ENCODE assay signal across 20 mouse cellular contexts in genomic region chr6:34187273-34187863, GRCm38 (mm10). TPM values are rescaled to one million over a fixed set of nuclear protein-coding genes. Genes with fewer than 3 reads are reported as not detected.
DNase-seq lines count a peak whose midpoint lies in the region; ATAC-seq and TF ChIP-seq lines count a peak whose summit lies in the region.
"Had no signal": no experiment of that assay in that cellular context is flagged by ENCODE, and none has a peak within 500 bp of the region (broad histone marks: within the 10 kb centered on the region; RNA-seq: fewer than 3 reads in every experiment).

No protein-coding gene starts in this region.

- TF ChIP-seq EP300 in ES-Bruce4 (IDR thresholded peaks at IDR 0.05; ENCODE audit: insufficient read depth, low read depth, low read length): peak; percentile 47; the same call in 1 of the 2 replicates

- H3K9me3 ChIP-seq in hindbrain, embryonic 10.5 days: no peaks in the 10 kb centered on the region
- H3K9me3 ChIP-seq in hindbrain, embryonic 16.5 days (ENCODE audit: control insufficient read depth, low read length): no peaks in the 10 kb centered on the region
- peaks cover 27% of the 10 kb centered on the region for H3K9me3 ChIP-seq in ES-Bruce4 (replicated peaks; ENCODE audit: control insufficient read depth, insufficient read depth, low read length, poor library complexity, severe bottlenecking)
- no peaks in the 10 kb centered on the region for H3K9me3 ChIP-seq in hindbrain, postnatal 0 days (ENCODE audit: low read length)
- H3K9me3 ChIP-seq: forebrain, embryonic 13.5 days; heart, embryonic 10.5 days; limb, embryonic 12.5 days; stomach, embryonic 15.5 days had no signal

- H3K27me3 ChIP-seq in hindbrain, embryonic 10.5 days (ENCODE audit: insufficient read depth, poor library complexity, severe bottlenecking): no peaks in the 10 kb centered on the region
- H3K27me3 ChIP-seq in hindbrain, embryonic 16.5 days (replicated peaks; ENCODE audit: control insufficient read depth, insufficient read depth, low read length): no peaks in the 10 kb centered on the region
- H3K27me3 ChIP-seq in ES-Bruce4 (ENCODE audit: control insufficient read depth, insufficient read depth, low read length, poor library complexity, severe bottlenecking): no peaks in the 10 kb centered on the region; the same call in 1 of the 2 replicates
- no peaks in the 10 kb centered on the region for H3K27me3 ChIP-seq in hindbrain, postnatal 0 days (ENCODE audit: insufficient read depth, low read length)
- H3K27me3 ChIP-seq: forebrain, embryonic 13.5 days; limb, embryonic 12.5 days; stomach, embryonic 15.5 days had no signal

- WGBS in hindbrain, embryonic 10.5 days: 27% methylated on average over 2 of the region's 2 CpGs
- 13% methylated on average over 2 of the region's 2 CpGs for WGBS in hindbrain, embryonic 16.5 days
- 29% methylated on average over 2 of the region's 2 CpGs for WGBS in hindbrain, postnatal 0 days

- peaks cover 5% of the 10 kb centered on the region; the same call in 1 of the 2 replicates for H3K4me1 ChIP-seq in hindbrain, embryonic 10.5 days (replicated peaks)
- no peaks in the 10 kb centered on the region for H3K4me1 ChIP-seq in hindbrain, embryonic 16.5 days (ENCODE audit: control insufficient read depth, insufficient read depth, low read depth, low read length)
- H3K4me1 ChIP-seq in ES-Bruce4 (ENCODE audit: control insufficient read depth, insufficient read depth, low read length): peaks cover 3% of the 10 kb centered on the region
- no peaks in the 10 kb centered on the region for H3K4me1 ChIP-seq in hindbrain, postnatal 0 days (ENCODE audit: insufficient read depth, low read length)
- H3K4me1 ChIP-seq: limb, embryonic 12.5 days; stomach, embryonic 15.5 days had no signal

- DNase-seq in hindbrain, embryonic 10.5 days (ENCODE audit: low spot score): peak; percentile 8
- DNase-seq in R1 (ENCODE audit: low read depth, low spot score): peak; percentile 100
- no peak for DNase-seq in hindbrain, postnatal 0 days (ENCODE audit: low spot score)
- no peak for DNase-seq in spleen, postnatal 4 days (ENCODE audit: low spot score in 2 of 2)
- no peak for DNase-seq in thymus, adult 18-20 months
- no peak for DNase-seq in kidney, postnatal 25 days
- DNase-seq: cerebellum, adult 9-10 months; heart, postnatal 4 days; liver, postnatal 0 days; retina, postnatal 1 day; right cerebral cortex, postnatal 4 days; thymus, postnatal 36 days had no signal

- H3K4me2 ChIP-seq in hindbrain, embryonic 16.5 days (ENCODE audit: low read length): no peak overlapping the region
- H3K4me2 ChIP-seq in hindbrain, postnatal 0 days (ENCODE audit: low read depth, low read length): no peak overlapping the region
- H3K4me2 ChIP-seq: forebrain, embryonic 13.5 days; limb, embryonic 12.5 days; liver, embryonic 11.5 days; stomach, embryonic 15.5 days had no signal

- H3K27ac ChIP-seq in hindbrain, embryonic 10.5 days: no peak overlapping the region
- no peak overlapping the region for H3K27ac ChIP-seq in hindbrain, embryonic 16.5 days (ENCODE audit: low read depth, low read length)
- peak overlapping the region; percentile 81 for H3K27ac ChIP-seq in ES-Bruce4 (ENCODE audit: insufficient read depth, low read length)
- no peak overlapping the region for H3K27ac ChIP-seq in hindbrain, postnatal 0 days
- H3K27ac ChIP-seq: forebrain, embryonic 13.5 days; heart, embryonic 10.5 days; kidney, postnatal 0 days; stomach, embryonic 15.5 days had no signal

- no peak overlapping the region for H3K9ac ChIP-seq in hindbrain, embryonic 16.5 days (ENCODE audit: low read depth, low read length)
- H3K9ac ChIP-seq in ES-Bruce4 (ENCODE audit: low read depth, poor library complexity, severe bottlenecking): no peak overlapping the region
- H3K9ac ChIP-seq in hindbrain, postnatal 0 days (replicated peaks; ENCODE audit: low read length): no peak overlapping the region
- H3K9ac ChIP-seq: forebrain, embryonic 13.5 days; limb, embryonic 12.5 days; liver, postnatal 0 days; stomach, embryonic 15.5 days had no signal

- no peak for ATAC-seq in hindbrain, embryonic 16.5 days
- ATAC-seq in hindbrain, postnatal 0 days: 0 out of 2 replicates have a peak, but pooled peaks have one; percentile 27
- ATAC-seq: forebrain, embryonic 13.5 days had no signal

- no peaks in the 10 kb centered on the region for H3K36me3 ChIP-seq in hindbrain, embryonic 10.5 days
- no peaks in the 10 kb centered on the region for H3K36me3 ChIP-seq in hindbrain, embryonic 16.5 days (ENCODE audit: control insufficient read depth, insufficient read depth, low read length)
- no peaks in the 10 kb centered on the region for H3K36me3 ChIP-seq in ES-Bruce4 (ENCODE audit: control insufficient read depth, insufficient read depth, low read length, poor library complexity, severe bottlenecking)
- H3K36me3 ChIP-seq in hindbrain, postnatal 0 days (ENCODE audit: insufficient read depth, low read length): no peaks in the 10 kb centered on the region
- H3K36me3 ChIP-seq: heart, embryonic 10.5 days; limb, embryonic 12.5 days; stomach, embryonic 15.5 days had no signal

- TF ChIP-seq POLR2A in ES-Bruce4 (IDR thresholded peaks at IDR 0.05; ENCODE audit: insufficient read depth, low read length): no peak

- no peak for TF ChIP-seq CTCF in ES-Bruce4 (IDR thresholded peaks at IDR 0.05; ENCODE audit: low read depth, low read length)
- no peak for TF ChIP-seq CTCF in hindbrain, postnatal 0 days (IDR thresholded peaks at IDR 0.05; ENCODE audit: low read depth)

- no peak overlapping the region for H3K4me3 ChIP-seq in hindbrain, embryonic 10.5 days
- H3K4me3 ChIP-seq in hindbrain, embryonic 16.5 days (ENCODE audit: low read length): no peak overlapping the region
- no peak overlapping the region for H3K4me3 ChIP-seq in ES-Bruce4 (ENCODE audit: low read depth, low read length)
- H3K4me3 ChIP-seq in hindbrain, postnatal 0 days (ENCODE audit: low read length): no peak overlapping the region
- H3K4me3 ChIP-seq: forebrain, embryonic 13.5 days; heart, embryonic 10.5 days; limb, embryonic 12.5 days; stomach, embryonic 15.5 days had no signal

RNA-seq across cellular contexts. Expression of gene Slc35b4, which starts 10.5 kb away (rescaled TPM):
- 41.3 and 43.2 TPM in 2 replicates for polyA plus RNA-seq in hindbrain, embryonic 10.5 days (2016; fragmentation: Nextera tagmentation; extraction: Ambion mirVana)
- 42.7 and 45.3 TPM in 2 replicates for polyA plus RNA-seq in hindbrain, embryonic 16.5 days (2015; fragmentation: Nextera tagmentation; extraction: Ambion mirVana)
- 18.7 and 20.6 TPM in 2 replicates for polyA plus RNA-seq in ES-Bruce4 (2011; ENCODE audit: insufficient read depth, insufficient read length, low read depth, missing spikeins)
- total RNA-seq in hindbrain, postnatal 0 days (2014; rRNA removed): 30.4 TPM in 2 replicates
- polyA plus RNA-seq in hindbrain, postnatal 0 days (2015; fragmentation: Nextera tagmentation; extraction: Ambion mirVana): 26.0 and 28.7 TPM in 2 replicates

Comparison
In these comparisons a context has a peak if more than half of its experiments do, and no peak if none do; other contexts are left out.
1. DNase-seq: peak in hindbrain, embryonic 10.5 days (single experiment) and R1 (single experiment); none in hindbrain, postnatal 0 days (single experiment), spleen, postnatal 4 days (0 of 2), thymus, adult 18-20 months (0 of 2) and kidney, postnatal 25 days (0 of 2).